Mouse (Mus musculus) B cell, adult 2 months (primary cell): ENCODE results near the gene Pfdn5.
A peak's percentile ranks its signal among the peaks of the same experiment; 100 is the strongest.

Experiments used
- DNase-seq, 2 experiments: peaks; one replicate each; pipeline ENCODE4 v3.0.0; 2022

The Pfdn5 gene

GRCm38 (mm10) chr15:102335925-102336324 lies 10.0 kb downstream of the Pfdn5 start:
- DNase-seq: peak; percentile 39 to 47

GRCm38 (mm10) chr15:102336946-102337345 lies 11.0 kb downstream of the Pfdn5 start:
- no peak for DNase-seq

GRCm38 (mm10) chr15:102339612-102340011 lies 13.7 kb downstream of the Pfdn5 start:
- no peak for DNase-seq

- peak; percentile 71 to 75 for DNase-seq
Observed at GRCm38 (mm10) chr15:102341580-102341979, 15.7 kb downstream of the Pfdn5 start.

- no peak for DNase-seq
Observed at GRCm38 (mm10) chr15:102344490-102344889, 18.6 kb downstream of the Pfdn5 start.

- DNase-seq: no peak
Observed at GRCm38 (mm10) chr15:102346444-102346843, 20.5 kb downstream of the Pfdn5 start.

GRCm38 (mm10) chr15:102350138-102350941 lies 24.4 kb downstream of the Pfdn5 start, which contains the start of gene Aaas:
TSS of gene Aaas (minus strand) at chr15:102350771.
- DNase-seq: peak; percentile 95 to 96

- no peak for DNase-seq
Observed at GRCm38 (mm10) chr15:102350942-102351291, 25.0 kb downstream of the Pfdn5 start.

GRCm38 (mm10) chr15:102352177-102352576 lies 26.3 kb downstream of the Pfdn5 start:
- no peak for DNase-seq

- DNase-seq: no peak
Observed at GRCm38 (mm10) chr15:102353986-102354385, 28.1 kb downstream of the Pfdn5 start.

- peak; percentile 32 to 37 for DNase-seq
Observed at GRCm38 (mm10) chr15:102355134-102355870, 29.4 kb downstream of the Pfdn5 start.

GRCm38 (mm10) chr15:102355871-102356441 lies 30.0 kb downstream of the Pfdn5 start:
- no peak for DNase-seq

GRCm38 (mm10) chr15:102356501-102357325 lies 30.8 kb downstream of the Pfdn5 start:
- peak in 1 of 2 experiments; percentile 12 for DNase-seq

- DNase-seq: no peak
Observed at GRCm38 (mm10) chr15:102358126-102358525, 32.2 kb downstream of the Pfdn5 start.

- no peak for DNase-seq
Observed at GRCm38 (mm10) chr15:102358834-102359233, 32.9 kb downstream of the Pfdn5 start.

- no peak for DNase-seq
Observed at GRCm38 (mm10) chr15:102362648-102363047, 36.7 kb downstream of the Pfdn5 start.

GRCm38 (mm10) chr15:102364678-102365077 lies 38.8 kb downstream of the Pfdn5 start:
- DNase-seq: no peak

- no peak for DNase-seq
Observed at GRCm38 (mm10) chr15:102366238-102366637, 40.3 kb downstream of the Pfdn5 start.

GRCm38 (mm10) chr15:102366733-102367344 lies 40.9 kb downstream of the Pfdn5 start, which contains the start of gene Sp7:
TSS of gene Sp7 (minus strand) at chr15:102367182.
- no peak for DNase-seq

GRCm38 (mm10) chr15:102369972-102370371 lies 44.1 kb downstream of the Pfdn5 start:
- no peak for DNase-seq

GRCm38 (mm10) chr15:102370727-102371126 lies 44.8 kb downstream of the Pfdn5 start:
- no peak for DNase-seq
